Mouse (Mus musculus) c-Kit-positive CD71-positive TER-119-negative erythroid progenitor cells, embryonic 14.5 days (primary cell): ENCODE measurements at regions not wholly inside any gene's neighbourhood (a gene's known extent, or its start where the extent isn't known, plus 50 kb on each side); places are given as distances from the start of the nearest gene placed in this dataset.

Experiments used
- DNase-seq: peaks from one replicate; pipeline ENCODE4 v3.0.0-alpha.2; 2013; ENCODE audit warnings: low read depth

- no peak for DNase-seq
These were observed 483.6 kb upstream of the B430305J03Rik start for GRCm38 (mm10) chr3:61849317-61849716.

- DNase-seq = no peak
These were observed 481.0 kb upstream of the B430305J03Rik start for GRCm38 (mm10) chr3:61846703-61847102.

- DNase-seq = peak; percentile 11
These were observed 473.7 kb upstream of the B430305J03Rik start for GRCm38 (mm10) chr3:61839355-61840009.

- no peak for DNase-seq
These were observed 451.1 kb upstream of the B430305J03Rik start for GRCm38 (mm10) chr3:61816807-61817206.

- no peak for DNase-seq
These were observed 430.3 kb upstream of the B430305J03Rik start for GRCm38 (mm10) chr3:61796021-61796420.

GRCm38 (mm10) chr3:61790674-61791073 lies 424.9 kb upstream of the B430305J03Rik start:
- no peak for DNase-seq
